Mouse (Mus musculus) forebrain, embryonic 15.5 days (tissue): Measurements from ENCODE around the gene Gpr37l1. TPM values are rescaled to one million over a fixed set of nuclear protein-coding genes. Genes with fewer than 3 reads are reported as not detected.
A peak's percentile ranks its signal among the peaks of the same experiment; 100 is the strongest.

ENCODE experiments used
- ATAC-seq: fragments of 200-750 bp; cut with Nextera tagmentation; replicated peaks from 2 replicates; pipeline ENCODE4 v1.8.0; 2017; ENCODE audit warnings: mild to moderate bottlenecking, moderate TSS enrichment, moderate library complexity
- H3K27ac ChIP-seq: fragments of 300-500 bp; sonication (generic); replicated peaks from 2 replicates; pipeline ENCODE4 v1.5.1; 2015; ENCODE audit warnings: mild to moderate bottlenecking, inconsistent platforms
- H3K27me3 ChIP-seq: fragments of 300-500 bp; sonication (generic); 2 replicates; pipeline ENCODE4 v1.6.1; 2015; ENCODE audit warnings: inconsistent platforms
- H3K36me3 ChIP-seq: fragments of 300-500 bp; sonication (generic); 2 replicates; pipeline ENCODE4 v1.6.1; 2015; ENCODE audit warnings: mild to moderate bottlenecking, inconsistent platforms
- H3K4me1 ChIP-seq: fragments of 300-500 bp; sonication (generic); 2 replicates; pipeline ENCODE4 v1.6.1; 2015; ENCODE audit warnings: inconsistent platforms
- H3K4me2 ChIP-seq: fragments of 300-500 bp; sonication (generic); replicated peaks from 2 replicates; pipeline ENCODE4 v1.6.1; 2015; ENCODE audit warnings: mild to moderate bottlenecking, inconsistent platforms
- H3K4me3 ChIP-seq: fragments of 300-500 bp; sonication (generic); 2 replicates; pipeline ENCODE4 v1.5.1; 2015; ENCODE audit warnings: mild to moderate bottlenecking, inconsistent platforms
- H3K9ac ChIP-seq: fragments of 300-500 bp; sonication (generic); replicated peaks from 2 replicates; pipeline ENCODE4 v1.6.1; 2015; ENCODE audit warnings: mild to moderate bottlenecking, inconsistent platforms
- H3K9me3 ChIP-seq: fragments of 300-500 bp; sonication (generic); 2 replicates; pipeline ENCODE4 v1.6.1; 2016; ENCODE audit warnings: inconsistent platforms
- WGBS: fragments of 180-500 bp; shearing (Covaris S2); methylation state at CpG from one replicate; pipeline ENCODE4 v1.1.7; 2015; ENCODE audit warnings: mixed read lengths; 5-methylcytosine and 5-hydroxymethylcytosine counted together
- polyA plus RNA-seq: library from polyadenylated mRNA; unstranded; fragments of >200 nt; fragmentation: Nextera tagmentation; extraction: Ambion mirVana; gene quantifications from 2 replicates; pipeline ENCODE4 v1.2.1, GENCODE M21; 2015

The Gpr37l1 gene
- polyA plus RNA-seq, result 0.31 and 0.33 TPM in 2 replicates

- Histone ChIP-seq H3K27ac (no peak within 1 kb of the TSS), H3K9ac (no peak within 1 kb of the TSS), H3K4me1 (0 out of 2 replicates have a peak, but pooled peaks cover 3% of the 10 kb centered on the region), H3K9me3 (no peaks in the 10 kb centered on the region), H3K4me3 (no peak within 1 kb of the TSS), H3K4me2 (no peak within 1 kb of the TSS), H3K36me3 (no peaks in the 10 kb centered on the region), H3K27me3 (no peaks in the 10 kb centered on the region)
- 65% methylated on average over 11 of the region's 11 CpGs for WGBS
- ATAC-seq, result no peak
Observed at GRCm38 (mm10) chr1:135167435-135167834, at the start of gene Gpr37l1. Gene Gpr37l1 (minus strand): TSS chr1:135167681.

GRCm38 (mm10) chr1:135213772-135214640 lies 46.5 kb upstream of the Gpr37l1 start:
- Histone ChIP-seq H3K4me1 (no peaks in the 10 kb centered on the region), H3K9me3 (no peaks in the 10 kb centered on the region), H3K9ac (no peak overlapping the region), H3K36me3 (no peaks in the 10 kb centered on the region), H3K27me3 (no peaks in the 10 kb centered on the region), H3K27ac (no peak overlapping the region), H3K4me3 (no peak overlapping the region), H3K4me2 (no peak overlapping the region)
- 87% methylated on average over 9 of the region's 9 CpGs for WGBS
- ATAC-seq, result no peak

GRCm38 (mm10) chr1:135210421-135210820 lies 42.9 kb upstream of the Gpr37l1 start:
- Histone ChIP-seq H3K9ac (no peak overlapping the region), H3K4me1 (no peaks in the 10 kb centered on the region), H3K4me2 (no peak overlapping the region), H3K9me3 (no peaks in the 10 kb centered on the region), H3K36me3 (no peaks in the 10 kb centered on the region), H3K27ac (no peak overlapping the region), H3K27me3 (no peaks in the 10 kb centered on the region), H3K4me3 (no peak overlapping the region)
- ATAC-seq, result no peak
- WGBS, result 64% methylated on average over 5 of the region's 5 CpGs

GRCm38 (mm10) chr1:135208716-135209115 lies 41.2 kb upstream of the Gpr37l1 start:
- no peak for ATAC-seq
- no peak overlapping the region for H3K4me3 ChIP-seq
- no peaks in the 10 kb centered on the region for H3K4me1 ChIP-seq
- H3K27me3 ChIP-seq, result no peaks in the 10 kb centered on the region
- no peak overlapping the region for H3K9ac ChIP-seq
- H3K27ac ChIP-seq, result no peak overlapping the region
- no peaks in the 10 kb centered on the region for H3K36me3 ChIP-seq
- no peaks in the 10 kb centered on the region for H3K9me3 ChIP-seq
- H3K4me2 ChIP-seq, result no peak overlapping the region
- WGBS, result 76% methylated on average over 9 of the region's 9 CpGs

GRCm38 (mm10) chr1:135206586-135207339 lies 39.3 kb upstream of the Gpr37l1 start:
- no peaks in the 10 kb centered on the region for H3K9me3 ChIP-seq
- no peak overlapping the region for H3K4me3 ChIP-seq
- no peak overlapping the region for H3K4me2 ChIP-seq
- H3K36me3 ChIP-seq, result no peaks in the 10 kb centered on the region
- H3K27me3 ChIP-seq, result no peaks in the 10 kb centered on the region
- H3K9ac ChIP-seq, result no peak overlapping the region
- no peak overlapping the region for H3K27ac ChIP-seq
- no peak for ATAC-seq
- WGBS, result 96% methylated on average over 14 of the region's 14 CpGs
- no peaks in the 10 kb centered on the region for H3K4me1 ChIP-seq

GRCm38 (mm10) chr1:135205257-135205656 lies 37.8 kb upstream of the Gpr37l1 start:
- Histone ChIP-seq H3K9me3 (no peaks in the 10 kb centered on the region), H3K4me1 (no peaks in the 10 kb centered on the region), H3K9ac (no peak overlapping the region), H3K27ac (no peak overlapping the region), H3K4me2 (no peak overlapping the region), H3K27me3 (no peaks in the 10 kb centered on the region), H3K36me3 (no peaks in the 10 kb centered on the region), H3K4me3 (no peak overlapping the region)
- 71% methylated on average over 4 of the region's 4 CpGs for WGBS
- ATAC-seq, result no peak

GRCm38 (mm10) chr1:135204196-135205126 lies 37.0 kb upstream of the Gpr37l1 start:
- H3K4me2 ChIP-seq, result no peak overlapping the region
- H3K4me1 ChIP-seq, result peaks cover under 1% of the 10 kb centered on the region; the same call in 1 of the 2 replicates
- WGBS, result 43% methylated on average over 12 of the region's 12 CpGs
- H3K9ac ChIP-seq, result no peak overlapping the region
- H3K36me3 ChIP-seq, result no peaks in the 10 kb centered on the region
- H3K27ac ChIP-seq, result no peak overlapping the region
- no peaks in the 10 kb centered on the region for H3K27me3 ChIP-seq
- no peaks in the 10 kb centered on the region for H3K9me3 ChIP-seq
- H3K4me3 ChIP-seq, result no peak overlapping the region
- no peak for ATAC-seq

GRCm38 (mm10) chr1:135200400-135200799 lies 32.9 kb upstream of the Gpr37l1 start:
- H3K9me3 ChIP-seq, result no peaks in the 10 kb centered on the region
- H3K27me3 ChIP-seq, result no peaks in the 10 kb centered on the region
- peaks cover 9% of the 10 kb centered on the region; the same call in 1 of the 2 replicates for H3K4me1 ChIP-seq
- ATAC-seq, result no peak
- no peak overlapping the region for H3K4me2 ChIP-seq
- H3K36me3 ChIP-seq, result no peaks in the 10 kb centered on the region
- H3K4me3 ChIP-seq, result no peak overlapping the region
- no peak overlapping the region for H3K27ac ChIP-seq
- no peak overlapping the region for H3K9ac ChIP-seq
- WGBS, result 87% methylated on average over 4 of the region's 4 CpGs

- 4% methylated on average over 21 of the region's 21 CpGs for WGBS
- ATAC-seq, result 0 out of 2 replicates have a peak, but pooled peaks have one; percentile 16
- no peak overlapping the region for H3K9ac ChIP-seq
Observed at GRCm38 (mm10) chr1:135199014-135199819, 31.7 kb upstream of the Gpr37l1 start.

GRCm38 (mm10) chr1:135198412-135198811 lies 30.9 kb upstream of the Gpr37l1 start:
- Histone ChIP-seq H3K4me3 (no peak overlapping the region), H3K27ac (no peak overlapping the region), H3K27me3 (no peaks in the 10 kb centered on the region), H3K4me1 (peaks cover 9% of the 10 kb centered on the region; the same call in 1 of the 2 replicates), H3K9ac (no peak overlapping the region), H3K9me3 (no peaks in the 10 kb centered on the region), H3K36me3 (no peaks in the 10 kb centered on the region), H3K4me2 (no peak overlapping the region)
- 32% methylated on average over 5 of the region's 5 CpGs for WGBS
- no peak for ATAC-seq

More at GRCm38 (mm10) chr1:135199014-135199819, 31.7 kb upstream of the Gpr37l1 start:
- Histone ChIP-seq H3K36me3 (no peaks in the 10 kb centered on the region), H3K27me3 (no peaks in the 10 kb centered on the region), H3K4me2 (peak overlapping the region; percentile 32), H3K4me1 (peaks cover 9% of the 10 kb centered on the region; the same call in 1 of the 2 replicates), H3K9me3 (no peaks in the 10 kb centered on the region), H3K27ac (no peak overlapping the region), H3K4me3 (no peak overlapping the region)
